Comparison of ENCODE assay signal across 8 mouse cellular contexts in genomic region chr8:126826328-126827285, GRCm38 (mm10).
DNase-seq lines count a peak whose midpoint lies in the region; ATAC-seq and TF ChIP-seq lines count a peak whose summit lies in the region.

No protein-coding gene starts in this region.

- no peaks in the 10 kb centered on the region for H3K27me3 ChIP-seq in C2C12 (ENCODE audit: control insufficient read depth, insufficient read depth, insufficient read length)
- H3K27me3 ChIP-seq in heart, embryonic 16.5 days (ENCODE audit: control insufficient read depth, insufficient read depth, low read length), result no peaks in the 10 kb centered on the region
- no peaks in the 10 kb centered on the region for H3K27me3 ChIP-seq in kidney, postnatal 0 days (ENCODE audit: insufficient read depth, low read length)
- no peaks in the 10 kb centered on the region for H3K27me3 ChIP-seq in stomach, embryonic 15.5 days (replicated peaks)

- ATAC-seq in heart, embryonic 16.5 days (replicated peaks; ENCODE audit: extremely low read depth, insufficient read depth, low FRiP score), result peak; percentile 68
- ATAC-seq in kidney, postnatal 0 days (replicated peaks; ENCODE audit: low FRiP score, low read depth), result peak; percentile 61
- peak; percentile 70 for ATAC-seq in stomach, embryonic 15.5 days (ENCODE audit: insufficient read depth, low FRiP score, low read depth)

- H3K4me3 ChIP-seq in C2C12 (ENCODE audit: insufficient read depth, poor library complexity, severe bottlenecking), result no peak overlapping the region
- H3K4me3 ChIP-seq in heart, embryonic 16.5 days (ENCODE audit: low read length), result no peak overlapping the region
- H3K4me3 ChIP-seq in kidney, postnatal 0 days (replicated peaks; ENCODE audit: low read depth, low read length), result no peak overlapping the region
- H3K4me3 ChIP-seq in stomach, embryonic 15.5 days (replicated peaks), result no peak overlapping the region

- DNase-seq in R1 (ENCODE audit: low read depth, low spot score), result peak; percentile 87
- peak; percentile 88 for DNase-seq in fibroblast of lung, adult 2 months (ENCODE audit: low read depth)
- DNase-seq in kidney, postnatal 0 days (ENCODE audit: low spot score), result peak; percentile 98
- peak; percentile 82 for DNase-seq in lung, postnatal 25 days (ENCODE audit: low spot score)
- DNase-seq in left cerebral cortex, adult 8-10 months (ENCODE audit: low spot score in 2 of 2), result no peak

- H3ac ChIP-seq in C2C12 (ENCODE audit: control insufficient read depth, insufficient read length, low read depth), result peak overlapping the region; percentile 43

- H3K4me2 ChIP-seq in heart, embryonic 16.5 days (ENCODE audit: low read depth, low read length), result no peak overlapping the region; the same call in 1 of the 2 replicates
- peak overlapping the region; percentile 25; the same call in 1 of the 2 replicates for H3K4me2 ChIP-seq in kidney, postnatal 0 days (ENCODE audit: low read length)
- H3K4me2 ChIP-seq in stomach, embryonic 15.5 days, result peak overlapping the region; percentile 8; the same call in 1 of the 2 replicates

- H3K36me3 ChIP-seq in C2C12 (ENCODE audit: control insufficient read depth, insufficient read depth), result no peaks in the 10 kb centered on the region
- no peaks in the 10 kb centered on the region for H3K36me3 ChIP-seq in heart, embryonic 16.5 days (ENCODE audit: control insufficient read depth, insufficient read depth)
- no peaks in the 10 kb centered on the region for H3K36me3 ChIP-seq in kidney, postnatal 0 days (ENCODE audit: insufficient read depth, low read length)
- no peaks in the 10 kb centered on the region for H3K36me3 ChIP-seq in stomach, embryonic 15.5 days

- H3K79me3 ChIP-seq in C2C12 (ENCODE audit: low read depth), result no peaks in the 10 kb centered on the region

- peak overlapping the region; percentile 31 for H3K9ac ChIP-seq in heart, embryonic 16.5 days (ENCODE audit: low read length)
- peak overlapping the region; percentile 52 for H3K9ac ChIP-seq in kidney, postnatal 0 days (ENCODE audit: low read depth, low read length)
- H3K9ac ChIP-seq in stomach, embryonic 15.5 days, result no peak overlapping the region

- no peaks in the 10 kb centered on the region for H3K79me2 ChIP-seq in C2C12 (ENCODE audit: control insufficient read depth, insufficient read depth)

- peak overlapping the region; percentile 96 for H3K27ac ChIP-seq in heart, embryonic 16.5 days (ENCODE audit: low read length)
- H3K27ac ChIP-seq in kidney, postnatal 0 days, result peak overlapping the region; percentile 99
- peak overlapping the region; percentile 97 for H3K27ac ChIP-seq in stomach, embryonic 15.5 days

- no peaks in the 10 kb centered on the region for H3K9me3 ChIP-seq in heart, embryonic 16.5 days (replicated peaks; ENCODE audit: control insufficient read depth, low read length)
- no peaks in the 10 kb centered on the region for H3K9me3 ChIP-seq in kidney, postnatal 0 days (replicated peaks; ENCODE audit: low read length)
- H3K9me3 ChIP-seq in stomach, embryonic 15.5 days, result no peaks in the 10 kb centered on the region

- WGBS in heart, embryonic 16.5 days, result 9% methylated on average over 11 of the region's 11 CpGs
- under 1% methylated on average over 11 of the region's 11 CpGs for WGBS in kidney, postnatal 0 days
- 3% methylated on average over 11 of the region's 11 CpGs for WGBS in stomach, embryonic 15.5 days

- H3K4me1 ChIP-seq in heart, embryonic 16.5 days (ENCODE audit: control insufficient read depth, insufficient read depth, low read length), result peaks cover 57% of the 10 kb centered on the region
- peaks cover 42% of the 10 kb centered on the region for H3K4me1 ChIP-seq in kidney, postnatal 0 days (replicated peaks; ENCODE audit: insufficient read depth, low read length)
- peaks cover 50% of the 10 kb centered on the region for H3K4me1 ChIP-seq in stomach, embryonic 15.5 days

- no peak for TF ChIP-seq CTCF in C2C12 (IDR thresholded peaks at IDR 0.05; ENCODE audit: control insufficient read depth, insufficient read depth, insufficient read length)
- TF ChIP-seq CTCF in kidney, postnatal 0 days (IDR thresholded peaks at IDR 0.05; ENCODE audit: low read depth), result no peak

TF ChIP-seq in C2C12, 6 proteins besides CTCF, POLR2A, EP300 and RAD21:
- TF ChIP-seq FOSL1 (IDR thresholded peaks at IDR 0.05; ENCODE audit: insufficient read depth, low read length, poor library complexity, severe bottlenecking) (peak; percentile 82), CEBPB (IDR thresholded peaks at IDR 0.05; ENCODE audit: low read depth) (no peak), MYOG (IDR thresholded peaks at IDR 0.05; ENCODE audit: control insufficient read depth, extremely low read depth, insufficient read length) (no peak), MYOD1 (IDR thresholded peaks at IDR 0.05; ENCODE audit: control insufficient read depth, insufficient read length, low read depth) (peak; percentile 33), MAX (IDR thresholded peaks at IDR 0.05) (peak; percentile 48), USF1 (IDR thresholded peaks at IDR 0.05; ENCODE audit: low read depth) (peak; percentile 34)

Comparison
In these comparisons a context has a peak if more than half of its experiments do, and no peak if none do; other contexts are left out.
1. DNase-seq: peak in R1 (single experiment), fibroblast of lung, adult 2 months (single experiment), kidney, postnatal 0 days (single experiment) and lung, postnatal 25 days (single experiment); none in left cerebral cortex, adult 8-10 months (0 of 2).
2. Peak in every context shown above with its lines, with median percentiles within 50 percentile points of each other: ATAC-seq and H3K27ac ChIP-seq.